Mouse (Mus musculus): ENCODE results near the gene Cklf.
"Not testable (repeated sequence)": the region's sequence is repeated elsewhere in the genome, so short reads cannot be mapped to it uniquely, and the experiment has no call there.

Gene Cklf

GRCm38 (mm10) chr8:104264271-104264935 lies 13.7 kb downstream of the Cklf start:
- DNase-seq (ENCODE audit: low read depth, low spot score) = not testable (repeated sequence)

- DNase-seq (ENCODE audit: low read depth, low spot score) = no peak
These were observed 17.7 kb downstream of the Cklf start for GRCm38 (mm10) chr8:104268368-104268767.

DNA sequence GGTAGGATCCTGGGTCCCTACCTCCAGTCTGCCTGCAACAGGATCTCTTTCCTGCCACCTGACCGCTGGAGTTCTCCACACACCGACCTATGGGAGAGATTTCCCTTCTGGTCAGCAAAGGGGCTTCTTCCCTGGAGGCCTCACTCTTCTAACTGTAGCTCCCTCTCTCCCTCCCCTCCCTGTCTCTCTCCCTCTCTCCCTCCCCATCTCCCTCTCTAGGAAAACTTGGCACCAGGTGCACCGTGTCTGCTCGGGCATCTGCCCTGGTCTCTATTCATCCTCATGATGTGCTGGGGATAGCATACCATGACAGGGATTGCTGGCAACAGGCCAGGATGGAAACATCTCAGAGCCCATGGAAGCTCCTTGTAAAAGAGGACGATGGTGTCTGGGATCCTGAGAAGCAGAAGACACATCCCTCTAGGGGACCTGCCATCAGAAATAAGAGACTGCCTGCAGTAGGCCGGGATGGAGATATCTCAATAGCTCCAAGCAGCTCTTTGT lies 18.3 kb downstream of the Cklf start:
- DNase-seq (ENCODE audit: low read depth, low spot score) = no peak

- DNase-seq (ENCODE audit: low read depth, low spot score) = not testable (repeated sequence)
These were observed 42.4 kb downstream of the Cklf start, which contains the start of gene Cmtm2a for GRCm38 (mm10) chr8:104293081-104293480. Gene Cmtm2a, minus strand, starts transcription at chr8:104293181.

DNA sequence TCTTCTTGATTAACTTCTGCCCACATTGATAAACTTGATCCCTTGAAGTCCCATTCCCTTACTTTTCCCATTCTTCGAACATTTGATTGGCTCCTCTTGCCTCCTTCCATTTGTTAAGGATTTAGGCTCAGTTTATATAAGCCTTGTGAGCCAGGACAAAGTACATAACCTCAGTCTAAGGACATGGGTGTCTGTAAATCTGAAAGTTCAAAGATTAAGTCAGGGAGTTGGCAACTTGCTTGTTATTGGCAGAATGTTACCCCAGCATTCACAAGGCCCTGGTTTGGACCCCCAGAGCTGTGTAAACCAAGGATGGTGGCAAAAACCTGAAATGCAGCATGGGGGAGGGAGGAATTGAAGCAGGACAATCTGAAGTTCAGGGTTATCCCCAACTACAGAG lies 43.7 kb downstream of the Cklf start:
- no peak for DNase-seq (ENCODE audit: low read depth, low spot score)

DNA sequence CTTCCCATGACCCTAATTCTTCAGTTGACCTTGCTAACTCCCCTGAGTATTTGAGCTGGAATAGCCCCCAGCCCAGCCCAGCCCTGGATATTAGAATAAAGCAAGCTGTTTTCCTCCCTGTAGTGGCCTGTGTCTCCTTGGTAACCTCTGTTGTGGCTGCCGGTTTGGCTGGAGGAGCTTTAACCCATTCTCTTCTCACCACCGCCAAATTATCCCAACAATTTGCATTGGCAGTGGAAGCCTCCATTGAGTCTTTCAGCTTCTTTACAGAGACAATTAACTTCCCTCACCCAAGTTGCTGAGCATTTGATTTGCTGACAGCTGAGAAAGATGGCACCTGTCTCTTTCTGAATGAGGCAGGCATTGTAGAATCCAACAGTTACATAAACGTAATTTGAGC lies 50.9 kb downstream of the Cklf start:
- DNase-seq (ENCODE audit: low read depth, low spot score) = peak; percentile 10

DNA sequence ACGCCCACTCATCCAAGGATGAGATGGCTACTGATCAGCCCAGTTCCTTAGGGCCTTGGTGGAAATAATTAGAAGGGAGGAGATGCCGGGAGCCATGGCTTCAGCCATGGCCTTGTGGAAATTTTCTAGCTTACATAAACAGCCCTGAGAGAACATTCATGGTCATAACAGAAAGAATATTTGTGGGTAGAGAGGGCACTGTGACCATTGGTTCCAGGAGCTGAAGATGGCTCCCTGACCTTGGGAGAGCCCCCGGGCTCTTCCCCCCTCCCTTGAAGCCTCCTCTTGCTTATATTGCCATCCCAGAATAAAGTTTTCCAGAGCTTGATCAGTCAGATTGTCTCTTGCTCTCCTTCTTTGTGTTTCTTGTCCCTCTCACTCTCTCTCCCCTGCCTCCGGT lies 51.9 kb downstream of the Cklf start:
- DNase-seq (ENCODE audit: low read depth, low spot score) = not testable (repeated sequence)

DNA sequence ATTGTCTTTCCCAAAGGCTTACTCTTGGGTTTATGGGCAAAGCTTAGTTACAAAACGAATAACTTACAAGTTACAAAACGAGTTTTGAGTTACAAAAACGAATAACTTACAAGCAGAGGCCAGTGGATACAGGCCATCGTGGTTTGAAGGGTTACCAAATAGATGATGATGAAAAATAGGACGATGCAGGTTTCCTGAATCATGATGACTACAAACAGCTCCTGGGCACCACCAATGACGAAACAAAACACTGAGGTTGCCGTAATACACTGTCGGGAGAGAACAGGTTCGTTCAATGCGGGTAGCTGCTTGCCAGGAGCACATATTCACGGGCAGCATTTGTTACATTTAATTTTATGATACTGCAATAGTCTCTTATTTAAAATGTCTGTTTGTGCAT lies 54.3 kb downstream of the Cklf start:
- no peak for DNase-seq (ENCODE audit: low read depth, low spot score)

- DNase-seq (ENCODE audit: low read depth, low spot score) = not testable (repeated sequence)
These were observed 57.7 kb downstream of the Cklf start for GRCm38 (mm10) chr8:104308341-104308740.

GRCm38 (mm10) chr8:104309441-104310155 lies 58.9 kb downstream of the Cklf start, which contains the start of the genes Gm45711 and Cmtm1:
Gene Gm45711, minus strand, starts transcription at chr8:104310081.
Gene Cmtm1, minus strand, starts transcription at chr8:104310145.
- DNase-seq (ENCODE audit: low read depth, low spot score) = not testable (repeated sequence)

DNA sequence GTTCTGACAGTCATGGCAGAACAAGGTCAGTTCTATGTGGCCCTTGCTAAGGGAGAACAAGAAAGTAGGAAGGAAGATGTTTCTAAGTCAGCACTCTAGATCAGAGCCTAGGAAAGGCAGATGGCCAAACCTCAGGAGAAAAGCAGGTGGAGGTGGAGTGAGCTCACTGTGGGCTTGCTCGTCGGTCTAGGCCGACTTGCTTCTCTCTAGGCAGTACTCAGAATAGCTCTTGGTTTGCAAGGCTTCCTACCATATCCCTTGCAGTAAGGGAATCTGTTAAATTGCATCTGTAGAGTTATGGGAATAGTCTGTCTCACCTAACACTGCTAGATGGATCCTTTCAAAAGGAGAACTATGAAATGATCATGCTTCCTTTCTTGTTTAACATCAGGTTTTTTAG lies 61.4 kb downstream of the Cklf start:
- not testable (repeated sequence) for DNase-seq (ENCODE audit: low read depth, low spot score)

GRCm38 (mm10) chr8:104313311-104313710 lies 62.6 kb downstream of the Cklf start:
- DNase-seq (ENCODE audit: low read depth, low spot score) = no peak

All from brain, embryonic 18.5 days (tissue).